Mouse (Mus musculus): ENCODE data around the gene Cacna1s. TPM values are rescaled to one million over a fixed set of nuclear protein-coding genes. Genes with fewer than 3 reads are reported as not detected.

Cacna1s gene
- polyA plus RNA-seq, 1 experiment from 2014 or later = 1.2 TPM

Other genes starting within 250 kb of the Cacna1s start
- gene Lad1, start 234.2 kb upstream of the Cacna1s start, polyA plus RNA-seq (2016; fragmentation: Nextera tagmentation; extraction: Ambion mirVana) = 6.6 TPM in 2 replicates
- gene Tnnt2, start 216.4 kb upstream of the Cacna1s start, polyA plus RNA-seq (2016; fragmentation: Nextera tagmentation; extraction: Ambion mirVana) = 23.0 and 27.7 TPM in 2 replicates
- 1.7 and 1.9 TPM in 2 replicates for gene Pkp1, start 133.5 kb upstream of the Cacna1s start, polyA plus RNA-seq (2016; fragmentation: Nextera tagmentation; extraction: Ambion mirVana)
- 0.09 TPM in 1 of 2 replicates, not detected in the other for gene Igfn1, start 46.4 kb upstream of the Cacna1s start, polyA plus RNA-seq (2016; fragmentation: Nextera tagmentation; extraction: Ambion mirVana)
- gene Tmem9, start 44.6 kb upstream of the Cacna1s start, polyA plus RNA-seq (2016; fragmentation: Nextera tagmentation; extraction: Ambion mirVana) = 172 and 173 TPM in 2 replicates
- gene Ascl5, start 1.9 kb upstream of the Cacna1s start, polyA plus RNA-seq (2016; fragmentation: Nextera tagmentation; extraction: Ambion mirVana) = 0.42 TPM in 1 of 2 replicates, not detected in the other
- gene Kif21b, start 78.6 kb downstream of the Cacna1s start, polyA plus RNA-seq (2016; fragmentation: Nextera tagmentation; extraction: Ambion mirVana) = 8.6 and 9.7 TPM in 2 replicates
- gene Mroh3, start 160.1 kb downstream of the Cacna1s start, polyA plus RNA-seq (2016; fragmentation: Nextera tagmentation; extraction: Ambion mirVana) = 0.31 TPM in 1 of 2 replicates, not detected in the other
- 24.6 and 25.5 TPM in 2 replicates for gene Inava, start 181.5 kb downstream of the Cacna1s start, polyA plus RNA-seq (2016; fragmentation: Nextera tagmentation; extraction: Ambion mirVana)
- not detected in 2 replicates for gene Gpr25, start 208.1 kb downstream of the Cacna1s start, polyA plus RNA-seq (2016; fragmentation: Nextera tagmentation; extraction: Ambion mirVana)